Mouse (Mus musculus) stomach, postnatal 0 days (tissue): ENCODE data around the gene Olfr1076.

Source experiments
- CTCF ChIP-seq: IDR thresholded peaks from 2 replicates; pipeline ENCODE4 v1.5.1; 2016; ENCODE audit warnings: antibody characterized with exemption, low read depth, mild to moderate bottlenecking, moderate library complexity
- EP300 ChIP-seq: optimal IDR thresholded peaks from 2 replicates; pipeline ENCODE3; 2016; ENCODE audit warnings: antibody characterized with exemption

DNA sequence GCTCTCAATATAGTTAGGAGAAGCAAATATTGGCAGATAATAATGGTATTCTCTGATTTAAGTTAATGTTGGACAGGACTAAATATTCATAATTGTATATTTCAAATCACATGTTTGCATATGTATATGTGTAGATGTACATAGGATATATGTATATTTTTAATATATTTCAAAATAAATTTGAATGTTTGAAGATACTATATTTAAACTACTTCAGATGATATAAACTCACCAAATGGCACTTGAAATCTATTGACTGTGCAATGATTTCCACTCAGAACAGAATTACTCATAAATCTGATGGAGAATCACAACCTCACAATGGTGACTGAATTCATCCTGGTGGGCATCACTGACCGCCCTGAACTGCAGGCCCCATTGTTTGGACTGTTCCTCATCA lies at the start of gene Olfr1076:
- TF ChIP-seq CTCF (no peak), EP300 (no peak)
